8 mouse cellular contexts compared by ENCODE assay signal in genomic region chr5:24651768-24652752, GRCm38 (mm10). TPM values are rescaled to one million over a fixed set of nuclear protein-coding genes. Genes with fewer than 3 reads are reported as not detected.
DNase-seq lines count a peak whose midpoint lies in the region; ATAC-seq and TF ChIP-seq lines count a peak whose summit lies in the region.

No protein-coding gene starts in this region.

- 28% methylated on average over 25 of the region's 25 CpGs for WGBS in embryonic facial prominence, embryonic 11.5 days
- 28% methylated on average over 25 of the region's 25 CpGs for WGBS in limb, embryonic 13.5 days
- WGBS in midbrain, postnatal 0 days = 31% methylated on average over 25 of the region's 25 CpGs

- DNase-seq in 3134 (ENCODE audit: extremely low read depth, insufficient read length, low spot score) = peak; percentile 82
- peak; percentile 88 for DNase-seq in adrenal gland, postnatal 14 days
- DNase-seq in embryonic facial prominence, embryonic 11.5 days (ENCODE audit: low spot score) = peak; percentile 88
- DNase-seq in heart, adult 18-20 months = peak; percentile 82 to 90
- peak; percentile 68 to 85 for DNase-seq in kidney, adult 8-10 months
- peak; percentile 88 for DNase-seq in midbrain, postnatal 0 days (ENCODE audit: low spot score)
- peak; percentile 65 to 89 for DNase-seq in spleen, postnatal 4 days (ENCODE audit: low spot score in 2 of 2)

- peak; percentile 51; the same call in 1 of the 2 replicates for ATAC-seq in embryonic facial prominence, embryonic 11.5 days (replicated peaks; ENCODE audit: insufficient number of reproducible peaks, low FRiP score, low TSS enrichment, low read depth)
- peak; percentile 66 for ATAC-seq in limb, embryonic 13.5 days (ENCODE audit: low FRiP score, low read depth)
- ATAC-seq in midbrain, postnatal 0 days (ENCODE audit: low FRiP score) = peak; percentile 63

- no peaks in the 10 kb centered on the region for H3K27me3 ChIP-seq in embryonic facial prominence, embryonic 11.5 days (ENCODE audit: control insufficient read depth, insufficient read depth, low read length)
- no peaks in the 10 kb centered on the region for H3K27me3 ChIP-seq in limb, embryonic 13.5 days
- H3K27me3 ChIP-seq in midbrain, postnatal 0 days (ENCODE audit: insufficient read depth, low read length) = no peaks in the 10 kb centered on the region

- no peaks in the 10 kb centered on the region for H3K36me3 ChIP-seq in embryonic facial prominence, embryonic 11.5 days (replicated peaks; ENCODE audit: control insufficient read depth, insufficient read depth, low read depth, low read length)
- H3K36me3 ChIP-seq in limb, embryonic 13.5 days = no peaks in the 10 kb centered on the region
- no peaks in the 10 kb centered on the region for H3K36me3 ChIP-seq in midbrain, postnatal 0 days (ENCODE audit: insufficient read depth, low read length)

- H3K9ac ChIP-seq in embryonic facial prominence, embryonic 11.5 days (replicated peaks; ENCODE audit: low read length) = 0 out of 2 replicates have a peak overlapping the region, but pooled peaks have one; percentile 14
- H3K9ac ChIP-seq in limb, embryonic 13.5 days = peak overlapping the region; percentile 31; the same call in 1 of the 2 replicates
- H3K9ac ChIP-seq in midbrain, postnatal 0 days (replicated peaks; ENCODE audit: low read length, poor library complexity, severe bottlenecking) = no peak overlapping the region

- no peaks in the 10 kb centered on the region for H3K4me1 ChIP-seq in embryonic facial prominence, embryonic 11.5 days (ENCODE audit: control insufficient read depth, insufficient read depth, low read length)
- H3K4me1 ChIP-seq in limb, embryonic 13.5 days = 0 out of 2 replicates have a peak, but pooled peaks cover 2% of the 10 kb centered on the region
- peaks cover 4% of the 10 kb centered on the region; the same call in 1 of the 2 replicates for H3K4me1 ChIP-seq in midbrain, postnatal 0 days (ENCODE audit: insufficient read depth, low read length)

- TF ChIP-seq CTCF in midbrain, postnatal 0 days (IDR thresholded peaks at IDR 0.05) = peak; percentile 98

- H3K4me3 ChIP-seq in embryonic facial prominence, embryonic 11.5 days (ENCODE audit: low read depth, low read length) = no peak overlapping the region
- H3K4me3 ChIP-seq in limb, embryonic 13.5 days = no peak overlapping the region
- no peak overlapping the region for H3K4me3 ChIP-seq in midbrain, postnatal 0 days (ENCODE audit: low read depth, low read length)

- H3K27ac ChIP-seq in embryonic facial prominence, embryonic 11.5 days (replicated peaks; ENCODE audit: low read depth, low read length) = no peak overlapping the region
- H3K27ac ChIP-seq in limb, embryonic 13.5 days = no peak overlapping the region
- H3K27ac ChIP-seq in midbrain, postnatal 0 days (ENCODE audit: low read depth, low read length) = no peak overlapping the region

- no peak overlapping the region for H3K4me2 ChIP-seq in embryonic facial prominence, embryonic 11.5 days (ENCODE audit: low read depth, low read length)
- no peak overlapping the region for H3K4me2 ChIP-seq in limb, embryonic 13.5 days (replicated peaks)
- H3K4me2 ChIP-seq in midbrain, postnatal 0 days (ENCODE audit: low read depth, low read length, poor library complexity, severe bottlenecking) = no peak overlapping the region

- no peaks in the 10 kb centered on the region for H3K9me3 ChIP-seq in embryonic facial prominence, embryonic 11.5 days (replicated peaks; ENCODE audit: control insufficient read depth, low read length)
- H3K9me3 ChIP-seq in limb, embryonic 13.5 days = no peaks in the 10 kb centered on the region
- no peaks in the 10 kb centered on the region for H3K9me3 ChIP-seq in midbrain, postnatal 0 days (ENCODE audit: low read length)

RNA-seq across cellular contexts. Expression of gene Smarcd3, which starts 27.8 kb away (rescaled TPM):
- 15.5 and 24.3 TPM in 2 replicates for total RNA-seq in adrenal gland, postnatal 14 days (2021)
- polyA plus RNA-seq in embryonic facial prominence, embryonic 11.5 days (2014; fragmentation: Nextera tagmentation; extraction: Ambion mirVana) = 46.2 and 47.1 TPM in 2 replicates
- total RNA-seq in heart, adult 18-20 months (2021) = 10 to 100 TPM; 56.5 to 59.8 TPM
- polyA plus RNA-seq in limb, embryonic 13.5 days (2015; fragmentation: Nextera tagmentation; extraction: Ambion mirVana) = 51.2 and 51.3 TPM in 2 replicates
- total RNA-seq in midbrain, postnatal 0 days (2014; rRNA removed) = 279 and 347 TPM in 2 replicates
- 187 and 189 TPM in 2 replicates for polyA plus RNA-seq in midbrain, postnatal 0 days (2015; fragmentation: Nextera tagmentation; extraction: Ambion mirVana)

RNA-seq across cellular contexts. Expression of gene Nub1, which starts 33.3 kb away (rescaled TPM):
- 45.4 and 50.7 TPM in 2 replicates for total RNA-seq in adrenal gland, postnatal 14 days (2021)
- 37.3 and 38.6 TPM in 2 replicates for polyA plus RNA-seq in embryonic facial prominence, embryonic 11.5 days (2014; fragmentation: Nextera tagmentation; extraction: Ambion mirVana)
- total RNA-seq in heart, adult 18-20 months (2021) = 10 to 100 TPM; 35.4 to 41.2 TPM
- polyA plus RNA-seq in limb, embryonic 13.5 days (2015; fragmentation: Nextera tagmentation; extraction: Ambion mirVana) = 30.8 and 34.3 TPM in 2 replicates
- 44.9 and 45.3 TPM in 2 replicates for total RNA-seq in midbrain, postnatal 0 days (2014; rRNA removed)
- polyA plus RNA-seq in midbrain, postnatal 0 days (2015; fragmentation: Nextera tagmentation; extraction: Ambion mirVana) = 45.1 and 45.9 TPM in 2 replicates
